Mouse (Mus musculus) kidney, embryonic 14.5 days (tissue): Measurements from ENCODE around the gene Lypd4. TPM values are rescaled to one million over a fixed set of nuclear protein-coding genes. Genes with fewer than 3 reads are reported as not detected.
A peak's percentile ranks its signal among the peaks of the same experiment; 100 is the strongest.

Source experiments
- ATAC-seq: fragments of 200-750 bp; cut with Nextera tagmentation; 2 replicates; pipeline ENCODE4 v1.8.0; 2017; ENCODE audit warnings: moderate number of reproducible peaks, mild to moderate bottlenecking, moderate TSS enrichment, moderate library complexity; ENCODE audit not compliant: low FRiP score, low TSS enrichment
- H3K27ac ChIP-seq: fragments of 300-500 bp; sonication (generic); 2 replicates; pipeline ENCODE4 v1.5.1; 2014; ENCODE audit warnings: low read depth, mild to moderate bottlenecking, low read length, moderate library complexity, mixed read lengths
- H3K27me3 ChIP-seq: fragments of 300-500 bp; sonication (generic); 2 replicates; pipeline ENCODE4 v1.6.1; 2014; ENCODE audit warnings: mild to moderate bottlenecking, low read length; ENCODE audit not compliant: control insufficient read depth, insufficient read depth
- H3K36me3 ChIP-seq: fragments of 300-500 bp; sonication (generic); 2 replicates; pipeline ENCODE4 v1.6.1; 2014; ENCODE audit warnings: low read length, mixed read lengths; ENCODE audit not compliant: control insufficient read depth, insufficient read depth
- H3K4me1 ChIP-seq: fragments of 300-500 bp; sonication (generic); 2 replicates; pipeline ENCODE4 v1.6.1; 2014; ENCODE audit warnings: low read length, mixed read lengths; ENCODE audit not compliant: control insufficient read depth, insufficient read depth
- H3K4me2 ChIP-seq: fragments of 300-500 bp; sonication (generic); replicated peaks from 2 replicates; pipeline ENCODE4 v1.6.1; 2014; ENCODE audit warnings: low read depth, mild to moderate bottlenecking, low read length
- H3K4me3 ChIP-seq: fragments of 300-500 bp; sonication (generic); 2 replicates; pipeline ENCODE4 v1.5.1; 2014; ENCODE audit warnings: mild to moderate bottlenecking, low read length
- H3K9ac ChIP-seq: fragments of 300-500 bp; sonication (generic); 2 replicates; pipeline ENCODE4 v1.6.1; 2014; ENCODE audit warnings: low read depth, mild to moderate bottlenecking, low read length, moderate library complexity
- H3K9me3 ChIP-seq: fragments of 300-500 bp; sonication (generic); 2 replicates; pipeline ENCODE4 v1.6.1; 2016; ENCODE audit warnings: low read length; ENCODE audit not compliant: control insufficient read depth
- WGBS: fragments of 180-500 bp; shearing (Covaris S2); extraction: QIAGEN DNeasy Blood & Tissue Kit; methylation state at CpG from one replicate; pipeline ENCODE4 v1.1.7; 2014; 5-methylcytosine and 5-hydroxymethylcytosine counted together
- polyA plus RNA-seq: library from polyadenylated mRNA; unstranded; fragments of >200 nt; fragmentation: Nextera tagmentation; extraction: Ambion mirVana; gene quantifications from 2 replicates; pipeline ENCODE4 v1.2.1, GENCODE M21; 2014

The Lypd4 gene
- polyA plus RNA-seq, 1 experiment from 2014 or later: not detected

- Histone ChIP-seq H3K9me3 (no peaks in the 10 kb centered on the region), H3K27ac (no peak overlapping the region), H3K4me2 (no peak overlapping the region), H3K9ac (no peak overlapping the region), H3K27me3 (no peaks in the 10 kb centered on the region), H3K4me3 (no peak overlapping the region), H3K36me3 (peaks cover 48% of the 10 kb centered on the region), H3K4me1 (peaks cover 20% of the 10 kb centered on the region)
- WGBS: 77% methylated on average over 3 of the region's 3 CpGs
- no peak for ATAC-seq
Measured at GRCm38 (mm10) chr7:24891241-24892124, 21.7 kb upstream of the Lypd4 start.

GRCm38 (mm10) chr7:24890281-24891216 lies 20.8 kb upstream of the Lypd4 start:
- H3K9ac ChIP-seq: no peak overlapping the region
- H3K4me2 ChIP-seq: no peak overlapping the region
- no peaks in the 10 kb centered on the region for H3K27me3 ChIP-seq
- 0 out of 2 replicates have a peak overlapping the region, but pooled peaks have one; percentile 32 for H3K27ac ChIP-seq
- 33% methylated on average over 10 of the region's 10 CpGs for WGBS
- ATAC-seq: peak; percentile 29; the same call in 1 of the 2 replicates
- H3K36me3 ChIP-seq: peaks cover 58% of the 10 kb centered on the region
- no peaks in the 10 kb centered on the region for H3K9me3 ChIP-seq
- no peak overlapping the region for H3K4me3 ChIP-seq
- peaks cover 29% of the 10 kb centered on the region for H3K4me1 ChIP-seq

GRCm38 (mm10) chr7:24889431-24890220 lies 19.9 kb upstream of the Lypd4 start:
- Histone ChIP-seq H3K4me1 (peaks cover 32% of the 10 kb centered on the region), H3K27ac (peak overlapping the region; percentile 32; the same call in 1 of the 2 replicates), H3K9ac (peak overlapping the region; percentile 25; the same call in 1 of the 2 replicates), H3K4me3 (no peak overlapping the region), H3K27me3 (no peaks in the 10 kb centered on the region), H3K9me3 (no peaks in the 10 kb centered on the region), H3K4me2 (no peak overlapping the region), H3K36me3 (peaks cover 58% of the 10 kb centered on the region)
- 78% methylated on average over 6 of the region's 6 CpGs for WGBS
- ATAC-seq: peak; percentile 16; the same call in 1 of the 2 replicates

GRCm38 (mm10) chr7:24887096-24887495 lies 17.4 kb upstream of the Lypd4 start:
- Histone ChIP-seq H3K4me1 (peaks cover 32% of the 10 kb centered on the region), H3K4me3 (peak overlapping the region; percentile 90; the same call in 1 of the 2 replicates), H3K9me3 (no peaks in the 10 kb centered on the region), H3K27ac (no peak overlapping the region), H3K9ac (peak overlapping the region; percentile 100; the same call in 1 of the 2 replicates), H3K27me3 (no peaks in the 10 kb centered on the region), H3K36me3 (peaks cover 58% of the 10 kb centered on the region), H3K4me2 (peak overlapping the region; percentile 65)
- ATAC-seq: no peak
- WGBS: 73% methylated on average over 4 of the region's 4 CpGs

- WGBS: 61% methylated on average over 4 of the region's 4 CpGs
- Histone ChIP-seq H3K4me2 (peak overlapping the region; percentile 65), H3K4me3 (peak overlapping the region; percentile 90), H3K36me3 (peaks cover 57% of the 10 kb centered on the region), H3K9ac (peak overlapping the region; percentile 100), H3K9me3 (no peaks in the 10 kb centered on the region), H3K27ac (peak overlapping the region; percentile 53; the same call in 1 of the 2 replicates), H3K4me1 (peaks cover 32% of the 10 kb centered on the region), H3K27me3 (no peaks in the 10 kb centered on the region)
- no peak for ATAC-seq
Measured at GRCm38 (mm10) chr7:24886308-24886633, 16.5 kb upstream of the Lypd4 start.

GRCm38 (mm10) chr7:24885468-24886307 lies 15.9 kb upstream of the Lypd4 start:
- Histone ChIP-seq H3K4me2 (peak overlapping the region; percentile 65), H3K4me3 (peak overlapping the region; percentile 90), H3K9ac (peak overlapping the region; percentile 100), H3K4me1 (peaks cover 32% of the 10 kb centered on the region), H3K9me3 (no peaks in the 10 kb centered on the region), H3K27me3 (no peaks in the 10 kb centered on the region), H3K27ac (peak overlapping the region; percentile 89; the same call in 1 of the 2 replicates), H3K36me3 (peaks cover 51% of the 10 kb centered on the region)
- WGBS: 33% methylated on average over 12 of the region's 12 CpGs
- no peak for ATAC-seq

GRCm38 (mm10) chr7:24884693-24885291 lies 15.1 kb upstream of the Lypd4 start:
- peaks cover 43% of the 10 kb centered on the region for H3K36me3 ChIP-seq
- peak overlapping the region; percentile 65 for H3K4me2 ChIP-seq
- H3K9ac ChIP-seq: peak overlapping the region; percentile 100
- peak; percentile 2; the same call in 1 of the 2 replicates for ATAC-seq
- peak overlapping the region; percentile 89 for H3K27ac ChIP-seq
- no peaks in the 10 kb centered on the region for H3K9me3 ChIP-seq
- peaks cover 32% of the 10 kb centered on the region for H3K4me1 ChIP-seq
- under 1% methylated on average over 47 of the region's 47 CpGs for WGBS
- no peaks in the 10 kb centered on the region for H3K27me3 ChIP-seq
- H3K4me3 ChIP-seq: peak overlapping the region; percentile 90
